Mouse (Mus musculus): ENCODE measurements at regions not wholly inside any gene's neighbourhood (a gene's known extent, or its start where the extent isn't known, plus 50 kb on each side); places are given as distances from the start of the nearest gene placed in this dataset.

GRCm38 (mm10) chr6:100109979-100110378 is 177.3 kb downstream of the Rybp start:
- DNase-seq (ENCODE audit: low read depth, low spot score), result peak; percentile 88
- H3K27ac ChIP-seq (ENCODE audit: control insufficient read depth, low read depth, low read length), result peak overlapping the region; percentile 38; the same call in 1 of the 2 replicates

DNA sequence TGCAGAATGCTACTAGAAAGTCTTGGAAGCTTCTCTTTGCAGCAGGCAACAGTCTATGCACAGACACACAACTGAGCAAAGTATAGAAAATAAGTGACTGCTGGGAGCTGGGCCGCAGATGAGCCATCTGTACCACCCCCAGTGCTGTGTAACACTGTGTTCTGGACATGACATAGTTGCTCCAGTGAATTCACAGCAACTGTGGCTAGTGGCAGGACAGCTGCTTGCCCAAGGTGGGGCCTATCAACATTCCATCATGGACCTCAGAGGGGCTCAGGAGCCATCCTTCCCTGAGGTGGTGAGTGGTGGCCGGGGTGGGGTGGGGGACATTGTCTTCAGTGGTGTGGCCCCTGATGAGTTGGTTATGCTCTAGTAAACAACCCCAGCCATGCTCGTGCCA is 177.9 kb downstream of the Rybp start:
- Histone ChIP-seq H3K36me3 (ENCODE audit: control insufficient read depth in 1 of 2, insufficient read depth in 2 of 2, low read length in 2 of 2) (peaks cover 0 to 4% of the 10 kb centered on the region in 2 experiments; a peak in 1 of 4 replicates), H3K27ac (ENCODE audit: control insufficient read depth, low read depth, low read length) (peak overlapping the region; percentile 44), H3K9me3 (replicated peaks; ENCODE audit: insufficient read depth, low read length) (no peaks in the 10 kb centered on the region), H3K4me1 (ENCODE audit: control insufficient read depth in 1 of 2, insufficient read depth in 2 of 2, low read length in 2 of 2) (peaks cover 0 to 13% of the 10 kb centered on the region in 2 experiments), H3K4me3 (ENCODE audit: control insufficient read depth in 1 of 2, insufficient read depth in 1 of 2, low read depth in 2 of 2, low read length in 2 of 2) (no peak overlapping the region), H3K79me2 (ENCODE audit: control insufficient read depth, insufficient read depth, low read length, poor library complexity) (no peaks in the 10 kb centered on the region), H3K9ac (ENCODE audit: control insufficient read depth, low read depth, low read length, poor library complexity, severe bottlenecking) (no peak overlapping the region), H3K27me3 (ENCODE audit: control insufficient read depth in 1 of 2, insufficient read depth in 2 of 2, low read length in 2 of 2) (no peaks in the 10 kb centered on the region)
- DNase-seq (ENCODE audit: low read depth, low spot score), result peak; percentile 4
- TF ChIP-seq UBTF (IDR thresholded peaks at IDR 0.05; ENCODE audit: borderline replicate concordance, insufficient read depth, low read depth, low read length), result no peak
- TF ChIP-seq ZMIZ1 (IDR thresholded peaks at IDR 0.05; ENCODE audit: low read depth, low read length), result no peak
- no peak for TF ChIP-seq MAX (IDR thresholded peaks at IDR 0.05; ENCODE audit: low read length)
- no peak for TF ChIP-seq ZC3H11A (IDR thresholded peaks at IDR 0.05; ENCODE audit: low read depth, low read length)
- TF ChIP-seq CHD1 (IDR thresholded peaks at IDR 0.05; ENCODE audit: low read depth, low read length), result no peak

More at GRCm38 (mm10) chr6:100109979-100110378, 177.3 kb downstream of the Rybp start:
- H3K79me2 ChIP-seq (ENCODE audit: control insufficient read depth, insufficient read depth, low read length, poor library complexity), result no peaks in the 10 kb centered on the region
- peaks cover 0 to 13% of the 10 kb centered on the region in 2 experiments for H3K4me1 ChIP-seq (ENCODE audit: control insufficient read depth in 1 of 2, insufficient read depth in 2 of 2, low read length in 2 of 2)
- no peak overlapping the region for H3K4me3 ChIP-seq (ENCODE audit: control insufficient read depth in 1 of 2, insufficient read depth in 1 of 2, low read depth in 2 of 2, low read length in 2 of 2)
- H3K27me3 ChIP-seq (ENCODE audit: control insufficient read depth in 1 of 2, insufficient read depth in 2 of 2, low read length in 2 of 2), result no peaks in the 10 kb centered on the region
- H3K9ac ChIP-seq (ENCODE audit: control insufficient read depth, low read depth, low read length, poor library complexity, severe bottlenecking), result no peak overlapping the region
- H3K36me3 ChIP-seq (ENCODE audit: control insufficient read depth in 1 of 2, insufficient read depth in 2 of 2, low read length in 2 of 2), result peaks cover 0 to 4% of the 10 kb centered on the region in 2 experiments; a peak in 1 of 4 replicates
- no peaks in the 10 kb centered on the region for H3K9me3 ChIP-seq (replicated peaks; ENCODE audit: insufficient read depth, low read length)
- no peak for TF ChIP-seq POLR2A (IDR thresholded peaks at IDR 0.05; ENCODE audit: control insufficient read depth in 1 of 2, insufficient read depth in 1 of 2, low read depth in 1 of 2, low read length in 2 of 2, poor library complexity in 1 of 2)
- peak; percentile 60; the same call in 1 of the 2 replicates for TF ChIP-seq TAL1 (IDR thresholded peaks at IDR 0.05; ENCODE audit: low read length)
- no peak for TF ChIP-seq ZKSCAN1 (IDR thresholded peaks at IDR 0.05; ENCODE audit: low read depth, low read length)
- peak; percentile 35; the same call in 1 of the 2 replicates for TF ChIP-seq BHLHE40 (IDR thresholded peaks at IDR 0.05; ENCODE audit: borderline replicate concordance, low read depth, low read length)
- TF ChIP-seq GATA1 (IDR thresholded peaks at IDR 0.05; ENCODE audit: low read depth, low read length), result peak; percentile 71
- TF ChIP-seq SIN3A (IDR thresholded peaks at IDR 0.05; ENCODE audit: low read length), result peak; percentile 83
- no peak for TF ChIP-seq CHD1 (IDR thresholded peaks at IDR 0.05; ENCODE audit: low read depth, low read length)
- TF ChIP-seq NRF1 (IDR thresholded peaks at IDR 0.05; ENCODE audit: insufficient read depth, low read depth, low read length, poor library complexity, severe bottlenecking), result no peak; the same call in 1 of the 2 replicates
- peak; percentile 83 for TF ChIP-seq TCF12 (IDR thresholded peaks at IDR 0.05; ENCODE audit: low read depth, low read length)
- peak; percentile 76 to 89 for TF ChIP-seq EP300 (IDR thresholded peaks at IDR 0.05; ENCODE audit: low read depth in 1 of 2, low read length in 2 of 2)
- no peak for TF ChIP-seq MYC (IDR thresholded peaks at IDR 0.05; ENCODE audit: low read depth, low read length)
- TF ChIP-seq RCOR1 (IDR thresholded peaks at IDR 0.05; ENCODE audit: low read depth, low read length), result peak; percentile 62; the same call in 1 of the 2 replicates
- TF ChIP-seq ZC3H11A (IDR thresholded peaks at IDR 0.05; ENCODE audit: low read depth, low read length), result no peak
- TF ChIP-seq SMC3 (IDR thresholded peaks at IDR 0.05; ENCODE audit: low read depth, low read length), result no peak; the same call in 1 of the 2 replicates
- peak; percentile 56; the same call in 1 of the 2 replicates for TF ChIP-seq TBP (IDR thresholded peaks at IDR 0.05; ENCODE audit: low read depth, low read length)
- TF ChIP-seq HCFC1 (IDR thresholded peaks at IDR 0.05; ENCODE audit: low read depth, low read length), result 0 out of 2 replicates have a peak, but pooled peaks have one; percentile 24
- 0 out of 2 replicates have a peak, but pooled peaks have one; percentile 16 for TF ChIP-seq MAX (IDR thresholded peaks at IDR 0.05; ENCODE audit: low read length)
- TF ChIP-seq MXI1 (IDR thresholded peaks at IDR 0.05; ENCODE audit: low read depth, low read length), result peak; percentile 68
- TF ChIP-seq MAZ (IDR thresholded peaks at IDR 0.05; ENCODE audit: low read depth, low read length), result no peak
- peak; percentile 97 for TF ChIP-seq ETS1 (IDR thresholded peaks at IDR 0.05; ENCODE audit: low read depth, low read length)
- no peak for TF ChIP-seq MEF2A (IDR thresholded peaks at IDR 0.05; ENCODE audit: extremely low read depth, insufficient replicate concordance, low read depth, low read length, poor library complexity, severe bottlenecking)

All from MEL (cell line).